Mouse (Mus musculus) olfactory bulb, adult 2 months (tissue): Measurements from ENCODE around the gene Fntb.

Source experiments
- CTCF ChIP-seq: fragments of 200-500 bp; IDR thresholded peaks from 2 replicates; pipeline ENCODE4 v1.5.1; 2012; ENCODE audit warnings: low read depth, mild to moderate bottlenecking, low read length, moderate library complexity; ENCODE audit not compliant: insufficient read depth
- POLR2A ChIP-seq: fragments of 200-500 bp; IDR thresholded peaks from 2 replicates; pipeline ENCODE4 v1.6.1; 2012; ENCODE audit warnings: mild to moderate bottlenecking, low read depth, low read length, moderate library complexity; ENCODE audit not compliant: insufficient read depth

- TF ChIP-seq POLR2A (no peak), CTCF (no peak)
Observed at GRCm38 (mm10) chr12:76912193-76912592, 146.8 kb downstream of the Fntb start.
